Mouse (Mus musculus): ENCODE measurements around the gene Tmc3. TPM values are rescaled to one million over a fixed set of nuclear protein-coding genes. Genes with fewer than 3 reads are reported as not detected.
A peak's percentile ranks its signal among the peaks of the same experiment; 100 is the strongest.

Tmc3 gene
- polyA plus RNA-seq, 1 experiment: 0.19 TPM

- H3K4me3 ChIP-seq (replicated peaks; ENCODE audit: extremely low read depth, low read depth, low read length): no peak overlapping the region
- no peaks in the 10 kb centered on the region; the same call in 1 of the 2 replicates for H3K4me1 ChIP-seq (ENCODE audit: control insufficient read depth, insufficient read depth, low read length)
- WGBS: 73% methylated on average over 5 of the region's 5 CpGs
- no peak for TF ChIP-seq CTCF (IDR thresholded peaks at IDR 0.05; ENCODE audit: insufficient read depth, low read length)
- TF ChIP-seq POLR2A (IDR thresholded peaks at IDR 0.05; ENCODE audit: borderline replicate concordance, extremely low read depth, low read depth, low read length): no peak
- no peak for DNase-seq
These were observed 60.7 kb downstream of the Tmc3 start for GRCm38 (mm10) chr7:83645476-83645875.

- 43% methylated on average over 7 of the region's 7 CpGs for WGBS
- H3K4me1 ChIP-seq (ENCODE audit: control insufficient read depth, insufficient read depth, low read length): no peaks in the 10 kb centered on the region; the same call in 1 of the 2 replicates
- TF ChIP-seq CTCF (IDR thresholded peaks at IDR 0.05; ENCODE audit: insufficient read depth, low read length) (no peak), POLR2A (IDR thresholded peaks at IDR 0.05; ENCODE audit: borderline replicate concordance, extremely low read depth, low read depth, low read length) (no peak)
- DNase-seq: no peak
- H3K4me3 ChIP-seq (replicated peaks; ENCODE audit: extremely low read depth, low read depth, low read length): no peak overlapping the region
These were observed 64.1 kb downstream of the Tmc3 start for GRCm38 (mm10) chr7:83648807-83649206.

- Histone ChIP-seq H3K4me1 (ENCODE audit: control insufficient read depth, insufficient read depth, low read length) (peaks cover 3% of the 10 kb centered on the region; the same call in 1 of the 2 replicates), H3K4me3 (replicated peaks; ENCODE audit: extremely low read depth, low read depth, low read length) (no peak overlapping the region)
- no peak for DNase-seq
- TF ChIP-seq CTCF (IDR thresholded peaks at IDR 0.05; ENCODE audit: insufficient read depth, low read length): no peak
- no peak for TF ChIP-seq POLR2A (IDR thresholded peaks at IDR 0.05; ENCODE audit: borderline replicate concordance, extremely low read depth, low read depth, low read length)
- WGBS: 75% methylated on average over 5 of the region's 5 CpGs
These were observed 65.9 kb downstream of the Tmc3 start for GRCm38 (mm10) chr7:83650638-83651037.

- Histone ChIP-seq H3K4me3 (replicated peaks; ENCODE audit: extremely low read depth, low read depth, low read length) (no peak overlapping the region), H3K4me1 (ENCODE audit: control insufficient read depth, insufficient read depth, low read length) (peaks cover 4% of the 10 kb centered on the region; the same call in 1 of the 2 replicates)
- 79% methylated on average over 5 of the region's 5 CpGs for WGBS
- TF ChIP-seq POLR2A (IDR thresholded peaks at IDR 0.05; ENCODE audit: borderline replicate concordance, extremely low read depth, low read depth, low read length): no peak
- TF ChIP-seq CTCF (IDR thresholded peaks at IDR 0.05; ENCODE audit: insufficient read depth, low read length): no peak
- DNase-seq: no peak
These were observed 67.8 kb downstream of the Tmc3 start for GRCm38 (mm10) chr7:83652498-83652897.

GRCm38 (mm10) chr7:83653605-83654051, 68.9 kb downstream of the Tmc3 start:
- WGBS: 75% methylated on average over 2 of the region's 2 CpGs
- peak overlapping the region; percentile 25 for H3K4me3 ChIP-seq (replicated peaks; ENCODE audit: extremely low read depth, low read depth, low read length)
- peaks cover 4% of the 10 kb centered on the region; the same call in 1 of the 2 replicates for H3K4me1 ChIP-seq (ENCODE audit: control insufficient read depth, insufficient read depth, low read length)
- TF ChIP-seq CTCF (IDR thresholded peaks at IDR 0.05; ENCODE audit: insufficient read depth, low read length) (no peak), POLR2A (IDR thresholded peaks at IDR 0.05; ENCODE audit: borderline replicate concordance, extremely low read depth, low read depth, low read length) (no peak)
- DNase-seq: no peak

- Histone ChIP-seq H3K4me3 (replicated peaks; ENCODE audit: extremely low read depth, low read depth, low read length) (peak overlapping the region; percentile 49), H3K4me1 (ENCODE audit: control insufficient read depth, insufficient read depth, low read length) (peaks cover 7% of the 10 kb centered on the region; the same call in 1 of the 2 replicates)
- TF ChIP-seq CTCF (IDR thresholded peaks at IDR 0.05; ENCODE audit: insufficient read depth, low read length) (no peak), POLR2A (IDR thresholded peaks at IDR 0.05; ENCODE audit: borderline replicate concordance, extremely low read depth, low read depth, low read length) (no peak)
- no peak for DNase-seq
- 71% methylated on average over 2 of the region's 2 CpGs for WGBS
These were observed 69.5 kb downstream of the Tmc3 start for GRCm38 (mm10) chr7:83654196-83654595.

- Histone ChIP-seq H3K4me3 (replicated peaks; ENCODE audit: extremely low read depth, low read depth, low read length) (peak overlapping the region; percentile 55), H3K4me1 (ENCODE audit: control insufficient read depth, insufficient read depth, low read length) (peaks cover 7% of the 10 kb centered on the region; the same call in 1 of the 2 replicates)
- WGBS: 23% methylated on average over 5 of the region's 5 CpGs
- TF ChIP-seq CTCF (IDR thresholded peaks at IDR 0.05; ENCODE audit: insufficient read depth, low read length) (no peak), POLR2A (IDR thresholded peaks at IDR 0.05; ENCODE audit: borderline replicate concordance, extremely low read depth, low read depth, low read length) (peak; percentile 24; the same call in 1 of the 2 replicates)
- no peak for DNase-seq
These were observed 70.4 kb downstream of the Tmc3 start for GRCm38 (mm10) chr7:83654938-83655630.

GRCm38 (mm10) chr7:83658716-83659115, 74.0 kb downstream of the Tmc3 start:
- no peak overlapping the region for H3K4me3 ChIP-seq (replicated peaks; ENCODE audit: extremely low read depth, low read depth, low read length)
- no peak for DNase-seq
- 27% methylated on average over 1 of the region's 1 CpGs for WGBS
- peaks cover 7% of the 10 kb centered on the region; the same call in 1 of the 2 replicates for H3K4me1 ChIP-seq (ENCODE audit: control insufficient read depth, insufficient read depth, low read length)
- TF ChIP-seq CTCF (IDR thresholded peaks at IDR 0.05; ENCODE audit: insufficient read depth, low read length) (no peak), POLR2A (IDR thresholded peaks at IDR 0.05; ENCODE audit: borderline replicate concordance, extremely low read depth, low read depth, low read length) (no peak)

GRCm38 (mm10) chr7:83659159-83660065, 74.7 kb downstream of the Tmc3 start:
- H3K4me3 ChIP-seq (replicated peaks; ENCODE audit: extremely low read depth, low read depth, low read length): no peak overlapping the region
- 41% methylated on average over 9 of the region's 9 CpGs for WGBS
- peaks cover 7% of the 10 kb centered on the region; the same call in 1 of the 2 replicates for H3K4me1 ChIP-seq (ENCODE audit: control insufficient read depth, insufficient read depth, low read length)
- TF ChIP-seq POLR2A (IDR thresholded peaks at IDR 0.05; ENCODE audit: borderline replicate concordance, extremely low read depth, low read depth, low read length) (no peak), CTCF (IDR thresholded peaks at IDR 0.05; ENCODE audit: insufficient read depth, low read length) (no peak)
- DNase-seq: no peak

All from lung, adult 2 months (tissue).